Mouse (Mus musculus) macrophage (primary cell): ENCODE measurements around the gene Fmn2. TPM values are rescaled to one million over a fixed set of nuclear protein-coding genes. Genes with fewer than 3 reads are reported as not detected.

Experiments
- polyA plus RNA-seq: library from polyadenylated mRNA; stranded (reverse); fragments of 250-400 nt; gene quantifications from 3 replicates; pipeline ENCODE4 v1.2.4, GENCODE M21; 2018; ENCODE audit warnings: inconsistent platforms

Fmn2 gene
- polyA plus RNA-seq, 1 experiment from 2014 or later = not detected

Other genes with a start within 250 kb of the Fmn2 start
- gene Olfr419, start 249.8 kb upstream of the Fmn2 start, polyA plus RNA-seq = not detected in 3 replicates
- gene Mptx1, start 171.3 kb upstream of the Fmn2 start, polyA plus RNA-seq = not detected in 3 replicates
- gene Olfr417, start 136.7 kb upstream of the Fmn2 start, polyA plus RNA-seq = not detected in 3 replicates
- not detected in 3 replicates for gene Olfr248, start 110.8 kb upstream of the Fmn2 start, polyA plus RNA-seq
- gene Olfr414, start 77.8 kb upstream of the Fmn2 start, polyA plus RNA-seq = not detected in 3 replicates
- gene Olfr220, start 59.7 kb upstream of the Fmn2 start, polyA plus RNA-seq = not detected in 3 replicates